16 mouse cellular contexts compared by ENCODE assay signal in the genomic region with DNA sequence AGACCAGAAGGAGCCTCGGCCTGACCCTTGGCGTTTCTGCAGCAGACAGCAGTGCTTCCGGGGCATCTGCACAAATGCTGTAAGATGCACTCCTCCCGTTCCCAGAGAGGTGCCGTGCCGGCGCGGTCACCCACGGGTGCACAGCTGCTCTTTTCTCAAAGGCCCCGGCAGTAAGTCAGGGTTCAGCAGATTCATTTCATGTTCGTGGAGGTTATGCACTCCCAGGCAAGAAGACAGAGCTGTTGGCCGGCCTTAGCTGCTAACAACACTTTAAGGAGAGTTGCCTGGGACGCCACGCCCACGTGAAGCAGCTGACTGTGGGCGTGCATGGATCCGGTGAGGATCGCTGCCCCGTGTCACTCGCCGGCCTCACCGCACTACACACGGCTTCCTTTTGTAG.
A peak's percentile ranks its signal among the peaks of the same experiment; 100 is the strongest.
DNase-seq lines count a peak whose midpoint lies in the region; ATAC-seq and TF ChIP-seq lines count a peak whose summit lies in the region.
"Had no signal": no experiment of that assay in that cellular context is flagged by ENCODE, and none has a peak within 500 bp of the region (broad histone marks: within the 10 kb centered on the region; RNA-seq: fewer than 3 reads in every experiment).

No protein-coding gene starts in this region.

- H3K4me3 ChIP-seq in midbrain, embryonic 13.5 days (replicated peaks): no peak overlapping the region
- no peak overlapping the region for H3K4me3 ChIP-seq in midbrain, embryonic 10.5 days
- H3K4me3 ChIP-seq in hindbrain, embryonic 14.5 days (replicated peaks; ENCODE audit: low read length): no peak overlapping the region
- H3K4me3 ChIP-seq in kidney, embryonic 15.5 days (replicated peaks): 0 out of 2 replicates have a peak overlapping the region, but pooled peaks have one; percentile 2
- H3K4me3 ChIP-seq in neural tube, embryonic 14.5 days (ENCODE audit: low read depth, low read length): no peak overlapping the region
- no peak overlapping the region for H3K4me3 ChIP-seq in left cerebral cortex, adult 2 months
- H3K4me3 ChIP-seq: gastrocnemius, adult 2 months; heart, embryonic 10.5 days; liver, embryonic 12.5 days had no signal

- intact Hi-C loops in gastrocnemius, postnatal 36 days (cut with DNase I): no loop called here
- intact Hi-C loops in left cerebral cortex, adult 2 months (cut with DNase I): no loop called here

- H3K27me3 ChIP-seq in midbrain, embryonic 13.5 days: no peaks in the 10 kb centered on the region
- no peaks in the 10 kb centered on the region for H3K27me3 ChIP-seq in midbrain, embryonic 10.5 days (ENCODE audit: low read depth, poor library complexity, severe bottlenecking)
- no peaks in the 10 kb centered on the region for H3K27me3 ChIP-seq in hindbrain, embryonic 14.5 days (ENCODE audit: control insufficient read depth, insufficient read depth, low read length)
- H3K27me3 ChIP-seq in kidney, embryonic 15.5 days: no peaks in the 10 kb centered on the region
- no peaks in the 10 kb centered on the region for H3K27me3 ChIP-seq in neural tube, embryonic 14.5 days (ENCODE audit: control insufficient read depth, insufficient read depth, low read length)
- H3K27me3 ChIP-seq: liver, embryonic 12.5 days had no signal

- H3K4me1 ChIP-seq in midbrain, embryonic 13.5 days (replicated peaks): peaks cover 9% of the 10 kb centered on the region; the same call in 1 of the 2 replicates
- H3K4me1 ChIP-seq in midbrain, embryonic 10.5 days: peaks cover 49% of the 10 kb centered on the region
- H3K4me1 ChIP-seq in hindbrain, embryonic 14.5 days (replicated peaks; ENCODE audit: control insufficient read depth, insufficient read depth, low read length): peaks cover 6% of the 10 kb centered on the region; the same call in 1 of the 2 replicates
- H3K4me1 ChIP-seq in kidney, embryonic 15.5 days: peaks cover 45% of the 10 kb centered on the region
- no peaks in the 10 kb centered on the region; the same call in 1 of the 2 replicates for H3K4me1 ChIP-seq in neural tube, embryonic 14.5 days (ENCODE audit: control insufficient read depth, insufficient read depth, low read length)

- TF ChIP-seq CTCF in left cerebral cortex, adult 2 months (IDR thresholded peaks at IDR 0.05): no peak

- 0 out of 2 replicates have a peak overlapping the region, but pooled peaks have one; percentile 3 for H3K4me2 ChIP-seq in midbrain, embryonic 13.5 days (replicated peaks)
- H3K4me2 ChIP-seq in hindbrain, embryonic 14.5 days (replicated peaks): no peak overlapping the region
- peak overlapping the region; percentile 41 for H3K4me2 ChIP-seq in kidney, embryonic 15.5 days
- no peak overlapping the region for H3K4me2 ChIP-seq in neural tube, embryonic 14.5 days (ENCODE audit: low read depth, low read length)
- H3K4me2 ChIP-seq: liver, embryonic 12.5 days had no signal

- no peak for DNase-seq in midbrain, embryonic 10.5 days (ENCODE audit: low spot score)
- no peak for DNase-seq in hindbrain, embryonic 14.5 days (ENCODE audit: low spot score)
- DNase-seq in adipocyte (ENCODE audit: low spot score): no peak
- no peak for DNase-seq in gastrocnemius, postnatal 36 days
- DNase-seq in left cerebral cortex, adult 2 months (ENCODE audit: extremely low spot score in 1 of 2, low spot score in 2 of 2): no peak
- DNase-seq: cerebellum, postnatal 14 days; gastrocnemius, adult 2 months; heart, postnatal 4 days; left cerebral cortex, postnatal 4 days; right cerebral cortex, postnatal 4 days had no signal

- ATAC-seq in midbrain, embryonic 13.5 days: no peak
- no peak for ATAC-seq in hindbrain, embryonic 14.5 days (ENCODE audit: low FRiP score)
- peak; percentile 55; the same call in 1 of the 2 replicates for ATAC-seq in kidney, embryonic 15.5 days (replicated peaks; ENCODE audit: low FRiP score)
- ATAC-seq in neural tube, embryonic 14.5 days (ENCODE audit: low read depth): no peak
- ATAC-seq: liver, embryonic 12.5 days; lung, postnatal 0 days had no signal

- H3K36me3 ChIP-seq in midbrain, embryonic 13.5 days: peaks cover 53% of the 10 kb centered on the region
- peaks cover 66% of the 10 kb centered on the region for H3K36me3 ChIP-seq in midbrain, embryonic 10.5 days
- peaks cover 49% of the 10 kb centered on the region for H3K36me3 ChIP-seq in hindbrain, embryonic 14.5 days (replicated peaks; ENCODE audit: control insufficient read depth, insufficient read depth)
- H3K36me3 ChIP-seq in kidney, embryonic 15.5 days: peaks cover 37% of the 10 kb centered on the region
- peaks cover 16% of the 10 kb centered on the region for H3K36me3 ChIP-seq in neural tube, embryonic 14.5 days (ENCODE audit: control insufficient read depth, insufficient read depth, low read length)

- H3K27ac ChIP-seq in midbrain, embryonic 13.5 days: 0 out of 2 replicates have a peak overlapping the region, but pooled peaks have one; percentile 44
- H3K27ac ChIP-seq in midbrain, embryonic 10.5 days (replicated peaks): no peak overlapping the region; the same call in 1 of the 2 replicates
- no peak overlapping the region for H3K27ac ChIP-seq in hindbrain, embryonic 14.5 days
- H3K27ac ChIP-seq in kidney, embryonic 15.5 days: peak overlapping the region; percentile 68
- H3K27ac ChIP-seq in neural tube, embryonic 14.5 days (ENCODE audit: low read depth, low read length): 0 out of 2 replicates have a peak overlapping the region, but pooled peaks have one; percentile 10
- no peak overlapping the region for H3K27ac ChIP-seq in left cerebral cortex, adult 2 months
- H3K27ac ChIP-seq: gastrocnemius, adult 2 months; heart, embryonic 10.5 days; liver, embryonic 12.5 days had no signal

- no peaks in the 10 kb centered on the region for H3K9me3 ChIP-seq in midbrain, embryonic 13.5 days
- no peaks in the 10 kb centered on the region for H3K9me3 ChIP-seq in midbrain, embryonic 10.5 days (replicated peaks)
- H3K9me3 ChIP-seq in hindbrain, embryonic 14.5 days (ENCODE audit: control insufficient read depth, low read length): no peaks in the 10 kb centered on the region
- no peaks in the 10 kb centered on the region for H3K9me3 ChIP-seq in kidney, embryonic 15.5 days (replicated peaks)
- H3K9me3 ChIP-seq in neural tube, embryonic 14.5 days (ENCODE audit: control insufficient read depth, low read length): no peaks in the 10 kb centered on the region
- H3K9me3 ChIP-seq: heart, embryonic 10.5 days; liver, embryonic 12.5 days had no signal

- no peak overlapping the region; the same call in 1 of the 2 replicates for H3K9ac ChIP-seq in midbrain, embryonic 13.5 days (replicated peaks)
- 0 out of 2 replicates have a peak overlapping the region, but pooled peaks have one; percentile 25 for H3K9ac ChIP-seq in hindbrain, embryonic 14.5 days
- no peak overlapping the region for H3K9ac ChIP-seq in kidney, embryonic 15.5 days
- no peak overlapping the region for H3K9ac ChIP-seq in neural tube, embryonic 14.5 days (replicated peaks; ENCODE audit: low read depth, low read length)
- H3K9ac ChIP-seq: liver, embryonic 12.5 days had no signal

- WGBS in midbrain, embryonic 13.5 days: 60% methylated on average over 23 of the region's 23 CpGs
- WGBS in midbrain, embryonic 10.5 days: 82% methylated on average over 23 of the region's 23 CpGs
- WGBS in hindbrain, embryonic 14.5 days: 58% methylated on average over 23 of the region's 23 CpGs
- WGBS in kidney, embryonic 15.5 days: 50% methylated on average over 23 of the region's 23 CpGs
- WGBS in neural tube, embryonic 14.5 days: 50% methylated on average over 23 of the region's 23 CpGs

Comparison
In these comparisons a context has a peak if more than half of its experiments do, and no peak if none do; other contexts are left out.
1. H3K27ac ChIP-seq: peak in midbrain, embryonic 13.5 days (single experiment), kidney, embryonic 15.5 days (single experiment) and neural tube, embryonic 14.5 days (single experiment); none in midbrain, embryonic 10.5 days (single experiment), hindbrain, embryonic 14.5 days (single experiment) and left cerebral cortex, adult 2 months (single experiment).
2. H3K4me2 ChIP-seq: peak in midbrain, embryonic 13.5 days (single experiment) and kidney, embryonic 15.5 days (single experiment); none in hindbrain, embryonic 14.5 days (single experiment) and neural tube, embryonic 14.5 days (single experiment).